Mouse (Mus musculus) adrenal gland, adult 8-10 months (tissue): Measurements from ENCODE around the gene Qdpr. TPM values are rescaled to one million over a fixed set of nuclear protein-coding genes. Genes with fewer than 3 reads are reported as not detected.

Source experiments
- DNase-seq: peaks from one replicate; pipeline ENCODE4 v3.0.0; 2022
- total RNA-seq, 4 experiments: library from RNA; stranded (reverse); gene quantifications; 2 replicates each; pipeline ENCODE4 v1.2.4; 2022

Gene Qdpr
- 100 to 1,000 TPM; 112 to 136 (median 124) TPM for total RNA-seq

GRCm38 (mm10) chr5:45449831-45450716 is at the start of gene Qdpr:
Qdpr (minus strand) TSS chr5:45450236.
- DNase-seq, result peak; percentile 96

DNA sequence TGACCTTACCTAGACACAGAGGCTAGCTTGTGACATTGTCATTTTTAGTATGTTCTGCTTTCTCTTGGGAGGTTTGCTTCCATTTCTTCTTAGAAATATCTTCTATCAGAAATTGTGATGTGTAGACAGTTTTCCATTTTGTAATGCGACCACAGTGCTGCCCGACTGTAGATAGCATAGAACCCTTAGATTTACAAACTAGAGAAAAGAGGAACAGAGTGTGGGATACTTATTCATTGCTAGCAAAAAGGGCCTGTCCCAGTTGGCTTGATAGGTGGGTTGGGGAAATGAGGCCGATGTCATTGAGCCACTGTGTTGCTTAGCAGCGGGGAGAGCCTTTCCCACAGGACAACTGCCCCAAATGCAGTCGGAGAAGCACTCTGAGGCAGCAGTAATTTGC is 47.5 kb upstream of the Qdpr start:
- DNase-seq, result no peak

- DNase-seq, result no peak
These were observed 47.0 kb upstream of the Qdpr start for GRCm38 (mm10) chr5:45496930-45497550.

DNA sequence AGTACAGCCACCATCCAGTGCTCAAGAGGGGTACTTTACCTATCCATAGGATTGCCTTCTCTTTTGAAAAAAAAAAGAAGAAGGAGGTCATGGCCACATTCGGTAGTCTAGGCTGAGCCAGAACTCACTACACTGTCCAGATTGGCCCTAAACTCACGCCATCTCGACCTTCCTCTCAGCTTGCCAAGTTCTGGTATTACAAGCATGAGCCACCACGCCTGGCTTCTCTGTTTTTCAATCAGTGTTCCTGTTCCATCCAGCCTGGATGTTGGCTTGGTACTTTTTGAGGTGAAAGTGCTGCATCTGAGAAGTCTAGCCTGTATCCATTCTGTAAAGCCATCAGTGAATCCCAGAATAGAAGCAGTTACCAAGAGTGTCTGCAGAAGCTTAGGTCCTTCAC is 46.4 kb upstream of the Qdpr start:
- DNase-seq, result no peak

GRCm38 (mm10) chr5:45496042-45496441 is 46.0 kb upstream of the Qdpr start:
- no peak for DNase-seq

GRCm38 (mm10) chr5:45495429-45495975 is 45.5 kb upstream of the Qdpr start:
- DNase-seq, result no peak

- DNase-seq, result no peak
These were observed 44.2 kb upstream of the Qdpr start for GRCm38 (mm10) chr5:45494093-45494755.

DNA sequence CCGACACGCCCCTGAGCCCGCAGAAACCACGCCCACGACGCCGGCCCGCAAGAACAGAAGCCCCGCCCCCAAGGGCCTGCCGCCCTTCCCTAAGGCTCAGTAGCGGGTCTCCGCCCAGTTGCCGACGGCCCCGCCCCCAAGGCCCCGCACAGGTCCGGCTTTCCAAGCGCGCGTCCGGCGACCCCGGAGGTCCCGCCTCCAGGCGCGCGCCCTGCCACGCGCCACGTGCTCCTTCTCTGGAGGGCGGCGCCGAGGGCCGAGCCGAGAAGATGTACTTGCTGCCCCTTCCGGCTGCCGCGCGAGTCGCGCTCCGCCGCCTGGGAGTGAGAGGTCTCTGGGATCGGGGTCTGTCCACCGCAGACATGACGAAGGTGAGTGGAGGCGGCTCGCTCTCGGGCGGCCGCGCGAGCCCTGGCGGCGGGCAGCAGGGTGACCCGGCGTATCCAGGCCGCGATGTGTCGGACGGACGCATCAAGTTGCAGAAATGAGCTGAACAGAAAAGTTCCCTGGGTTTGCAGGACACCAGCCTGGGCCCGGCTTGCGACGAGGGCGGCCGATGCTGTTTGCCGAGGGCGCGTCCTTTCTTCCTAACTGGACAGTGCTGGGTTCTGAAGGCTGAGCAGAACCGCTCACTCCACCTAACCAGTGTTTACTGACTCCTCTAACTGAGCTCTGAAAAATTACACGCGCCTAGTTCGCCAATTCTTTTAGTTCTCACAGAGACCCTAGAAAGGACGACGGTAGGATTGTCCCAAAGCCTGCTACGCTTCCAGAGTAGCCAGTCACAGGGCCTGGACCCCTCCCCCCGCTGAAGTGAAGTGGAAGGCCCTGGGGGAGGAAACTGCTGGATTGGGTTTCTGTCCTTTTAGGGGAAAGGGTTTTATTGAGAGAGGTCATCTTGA is 43.4 kb upstream of the Qdpr start, which contains the start of gene Lap3:
Gene Lap3 (plus strand): TSS at position 184 of the 902 bp plus-strand sequence.
- peak; percentile 99 for DNase-seq

DNA sequence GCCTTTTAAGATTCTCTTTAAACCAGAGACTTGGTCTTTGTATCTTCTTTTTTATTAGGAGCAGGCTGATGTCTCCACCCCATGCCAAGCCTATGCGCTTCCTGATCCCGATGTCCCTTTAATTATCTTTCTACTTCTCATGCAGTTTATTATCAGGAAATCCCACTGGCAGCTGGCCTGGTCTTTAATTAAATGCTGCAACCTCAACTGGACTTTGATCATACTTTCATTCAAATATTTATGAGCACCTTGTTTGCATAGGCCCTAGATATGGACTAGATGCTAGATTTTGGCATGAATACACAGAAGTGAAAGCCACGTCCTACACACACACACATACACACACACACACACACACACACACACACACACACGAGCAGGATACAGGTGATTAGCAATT is 41.7 kb upstream of the Qdpr start:
- DNase-seq, result no peak

- DNase-seq, result no peak
These were observed 33.6 kb upstream of the Qdpr start for GRCm38 (mm10) chr5:45483654-45484053.

- no peak for DNase-seq
These were observed 32.6 kb upstream of the Qdpr start for GRCm38 (mm10) chr5:45482607-45483006.

DNA sequence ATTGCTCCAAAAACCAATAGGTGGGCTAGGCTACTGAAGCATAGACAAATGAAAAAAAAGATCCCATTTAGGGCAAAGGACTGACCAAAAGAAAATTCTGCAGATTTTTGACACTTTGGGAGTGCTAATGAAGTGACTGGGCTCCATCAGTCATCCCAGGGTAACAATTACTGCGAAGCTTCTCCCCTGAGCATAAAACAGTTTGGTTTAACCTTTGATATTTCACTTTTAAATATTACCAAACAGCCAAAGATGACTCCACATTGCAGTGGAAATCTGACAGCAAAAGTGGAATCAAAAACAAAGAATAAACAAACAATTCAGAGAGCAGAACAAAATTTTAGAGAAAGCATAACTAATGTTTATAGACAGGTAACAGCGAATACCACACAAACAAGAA is 31.1 kb upstream of the Qdpr start:
- no peak for DNase-seq

- no peak for DNase-seq
These were observed 30.0 kb upstream of the Qdpr start for GRCm38 (mm10) chr5:45480066-45480465.

- DNase-seq, result no peak
These were observed 27.6 kb upstream of the Qdpr start for GRCm38 (mm10) chr5:45477601-45478000.

GRCm38 (mm10) chr5:45476288-45476687 is 26.3 kb upstream of the Qdpr start:
- no peak for DNase-seq

DNA sequence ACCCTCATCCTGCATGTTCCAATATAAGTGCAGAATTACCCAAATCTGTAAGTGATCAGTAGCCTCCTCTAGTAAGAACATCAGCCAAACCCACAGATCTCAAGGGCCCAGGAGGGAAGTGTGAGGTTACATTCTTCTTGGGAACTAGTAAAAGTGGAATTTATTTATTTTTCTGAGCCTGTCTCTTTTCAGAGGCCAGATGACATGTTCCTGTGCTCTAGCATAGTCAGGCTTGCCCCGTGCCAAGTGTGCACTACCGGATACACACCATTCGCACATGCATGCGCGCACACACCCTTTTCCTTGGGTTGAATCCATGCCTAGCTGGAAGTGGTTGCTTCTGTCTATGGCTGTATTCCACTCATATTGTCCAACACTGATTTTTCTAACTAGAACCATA is 25.7 kb upstream of the Qdpr start:
- no peak for DNase-seq

- DNase-seq, result no peak
These were observed 24.7 kb upstream of the Qdpr start for GRCm38 (mm10) chr5:45474758-45475157.

DNA sequence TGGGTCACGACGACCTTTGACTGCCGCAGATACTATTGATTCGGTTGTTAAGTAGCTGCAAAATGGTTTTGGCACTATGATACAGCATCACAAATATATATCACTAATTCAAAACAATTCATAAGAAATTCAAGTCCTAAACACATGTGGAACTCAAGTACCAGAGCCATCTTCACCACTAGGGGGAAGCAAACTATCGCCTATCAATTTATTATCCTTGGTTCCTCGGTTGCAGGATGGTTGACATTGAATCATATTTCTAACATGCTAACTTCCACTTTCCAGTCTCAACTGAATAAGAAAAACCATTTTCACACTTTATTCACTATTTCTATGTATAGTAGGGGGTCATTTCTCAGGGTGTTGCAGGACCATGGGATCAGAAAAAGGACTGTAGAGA is 24.2 kb upstream of the Qdpr start:
- DNase-seq, result no peak

DNA sequence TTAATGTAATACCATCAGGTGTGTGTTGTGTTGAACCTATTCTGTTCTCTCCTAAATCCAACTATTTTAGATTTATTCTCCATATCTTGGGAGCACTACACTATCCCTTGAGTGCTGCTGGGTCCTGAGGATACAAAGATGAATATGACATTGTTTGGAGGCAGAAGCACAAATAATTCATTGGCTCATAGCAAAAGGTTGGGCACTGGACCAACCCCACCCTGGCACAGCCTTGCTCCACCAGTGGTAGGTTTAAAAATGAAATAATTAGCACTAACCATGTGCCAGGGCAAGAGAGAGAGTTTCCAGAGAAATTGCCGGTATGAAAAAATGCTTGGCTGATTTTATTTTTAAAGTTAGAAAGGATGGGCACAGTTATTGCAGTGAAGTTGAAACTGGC is 23.5 kb upstream of the Qdpr start:
- DNase-seq, result no peak

DNA sequence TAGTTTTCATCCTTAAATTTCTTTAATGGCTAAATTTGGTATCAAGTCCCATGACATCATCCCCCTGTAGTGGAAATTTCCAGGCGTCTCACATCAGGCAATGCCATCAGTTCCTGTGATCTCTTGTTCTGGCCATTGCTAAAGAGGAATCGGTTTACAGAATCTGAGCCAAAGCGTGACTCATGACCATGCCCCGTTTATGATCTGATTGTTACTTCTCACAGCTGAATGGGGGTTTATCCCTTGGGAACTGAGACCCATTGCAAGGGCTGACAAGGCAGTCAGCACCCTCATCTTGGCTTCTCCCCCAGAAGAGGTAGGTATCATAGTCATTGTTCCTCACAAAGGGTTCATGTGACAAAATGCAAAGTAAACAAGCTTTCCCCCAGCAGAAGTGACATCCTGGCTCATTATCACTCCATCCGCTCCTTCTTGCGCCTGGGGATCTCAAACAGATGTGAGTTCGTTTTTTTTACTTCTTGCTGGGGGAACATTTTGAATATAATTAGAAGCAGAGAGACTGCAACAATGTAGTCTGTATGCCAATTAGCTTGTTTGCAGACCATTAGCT is 22.9 kb upstream of the Qdpr start:
- DNase-seq, result no peak

DNA sequence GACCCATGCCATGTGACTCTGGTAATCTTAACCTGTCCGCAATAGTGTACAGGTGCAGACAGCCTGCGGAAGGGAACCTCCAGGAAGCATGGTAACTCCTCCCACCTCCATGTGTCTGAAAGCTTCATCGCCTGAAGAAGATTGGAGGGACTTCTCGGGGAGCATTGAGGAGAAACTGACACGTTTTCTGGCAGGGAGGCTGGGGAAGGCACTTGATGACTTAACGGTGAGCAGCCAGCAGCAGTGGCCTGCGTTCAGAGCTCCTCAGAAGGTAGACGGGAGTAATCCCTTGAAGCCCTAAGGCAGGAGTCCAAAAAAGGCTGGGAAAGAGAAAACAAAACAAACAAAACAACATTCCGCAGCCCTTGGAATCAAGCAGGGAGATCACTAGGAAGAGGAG is 4.4 kb upstream of the Qdpr start:
- no peak for DNase-seq

GRCm38 (mm10) chr5:45453451-45453850 is 3.4 kb upstream of the Qdpr start, which contains the start of gene Clrn2:
Clrn2 (plus strand) TSS chr5:45453751.
- no peak for DNase-seq
